Mouse (Mus musculus): Measurements from ENCODE around the gene Nlrp9c. TPM values are rescaled to one million over a fixed set of nuclear protein-coding genes. Genes with fewer than 3 reads are reported as not detected.

The Nlrp9c gene
- total and polyA plus RNA-seq, 2 experiments from 2014 or later: not detected

Other genes starting within 250 kb of the Nlrp9c start
- not detected in 2 replicates for gene Cyp2b9, start 230.3 kb downstream of the Nlrp9c start, total RNA-seq (2014; rRNA removed; ENCODE audit: low replicate concordance)
- gene Cyp2b9, start 230.3 kb downstream of the Nlrp9c start, polyA plus RNA-seq (2015; fragmentation: Nextera tagmentation; extraction: Ambion mirVana): not detected in 2 replicates
- gene Vmn1r184, start 143.4 kb downstream of the Nlrp9c start, total RNA-seq (2014; rRNA removed; ENCODE audit: low replicate concordance): not detected in 2 replicates
- not detected in 2 replicates for gene Vmn1r184, start 143.4 kb downstream of the Nlrp9c start, polyA plus RNA-seq (2015; fragmentation: Nextera tagmentation; extraction: Ambion mirVana)
- not detected in 2 replicates for gene Cyp2a4, start 96.5 kb downstream of the Nlrp9c start, total RNA-seq (2014; rRNA removed; ENCODE audit: low replicate concordance)
- not detected in 2 replicates for gene Cyp2a4, start 96.5 kb downstream of the Nlrp9c start, polyA plus RNA-seq (2015; fragmentation: Nextera tagmentation; extraction: Ambion mirVana)
- gene Nlrp4a, start 31.4 kb upstream of the Nlrp9c start, total RNA-seq (2014; rRNA removed; ENCODE audit: low replicate concordance): not detected in 2 replicates
- gene Nlrp4a, start 31.4 kb upstream of the Nlrp9c start, polyA plus RNA-seq (2015; fragmentation: Nextera tagmentation; extraction: Ambion mirVana): not detected in 2 replicates
- not detected in 2 replicates for gene Nlrp9a, start 131.3 kb upstream of the Nlrp9c start, total RNA-seq (2014; rRNA removed; ENCODE audit: low replicate concordance)
- gene Nlrp9a, start 131.3 kb upstream of the Nlrp9c start, polyA plus RNA-seq (2015; fragmentation: Nextera tagmentation; extraction: Ambion mirVana): not detected in 2 replicates
- gene Vmn1r185, start 214.8 kb upstream of the Nlrp9c start, total RNA-seq (2014; rRNA removed; ENCODE audit: low replicate concordance): not detected in 2 replicates
- not detected in 2 replicates for gene Vmn1r185, start 214.8 kb upstream of the Nlrp9c start, polyA plus RNA-seq (2015; fragmentation: Nextera tagmentation; extraction: Ambion mirVana)